Mouse (Mus musculus): Measurements from ENCODE around the gene Lrrc32.

The Lrrc32 gene

DNA sequence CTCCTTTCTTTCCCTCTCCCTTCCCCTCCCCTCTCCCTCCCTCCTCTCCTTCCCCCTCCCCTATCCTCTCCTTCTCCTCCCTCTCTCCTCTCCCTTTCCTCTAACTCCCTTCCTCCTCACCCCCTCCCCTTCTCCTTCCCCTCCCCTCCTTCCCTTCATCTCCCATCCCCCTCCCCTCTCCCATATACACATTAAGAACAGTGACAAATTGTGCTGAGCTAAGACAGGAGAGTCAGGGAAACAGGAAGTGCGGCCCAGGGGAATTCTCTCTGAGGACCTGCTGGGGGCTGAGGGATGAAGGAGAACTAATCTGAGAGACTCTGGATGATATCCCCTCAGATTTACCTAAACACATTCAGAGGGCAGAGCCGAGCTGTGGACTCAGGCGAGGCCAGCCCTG lies 16.6 kb downstream of the Lrrc32 start:
- in situ Hi-C loops (cut with MboI, MseI), result no loop called here

- in situ Hi-C loops (cut with MboI, MseI), result no loop called here
These were observed 22.2 kb downstream of the Lrrc32 start for GRCm38 (mm10) chr7:98510961-98511958.

DNA sequence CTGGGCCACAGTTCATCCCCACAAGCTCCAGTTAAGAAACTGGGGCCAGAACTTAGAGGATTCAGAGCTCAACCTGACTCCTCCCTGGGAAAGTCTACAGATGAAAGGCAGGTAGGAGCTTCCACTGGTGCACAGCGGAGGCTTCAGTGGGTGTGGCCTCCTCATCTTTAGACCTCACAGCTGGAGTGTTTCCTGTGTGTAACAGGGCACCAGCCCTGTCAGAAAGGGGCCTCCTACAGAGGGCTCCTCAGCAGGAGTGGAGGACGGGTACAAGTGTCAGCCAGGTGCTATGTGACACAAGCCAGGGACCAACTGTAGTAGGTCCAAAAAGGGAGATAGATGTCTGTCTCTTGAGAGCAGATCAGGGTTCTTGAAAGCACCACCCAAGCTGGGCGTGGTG lies 24.2 kb downstream of the Lrrc32 start:
- in situ Hi-C loops (cut with MboI, MseI), result no loop called here

DNA sequence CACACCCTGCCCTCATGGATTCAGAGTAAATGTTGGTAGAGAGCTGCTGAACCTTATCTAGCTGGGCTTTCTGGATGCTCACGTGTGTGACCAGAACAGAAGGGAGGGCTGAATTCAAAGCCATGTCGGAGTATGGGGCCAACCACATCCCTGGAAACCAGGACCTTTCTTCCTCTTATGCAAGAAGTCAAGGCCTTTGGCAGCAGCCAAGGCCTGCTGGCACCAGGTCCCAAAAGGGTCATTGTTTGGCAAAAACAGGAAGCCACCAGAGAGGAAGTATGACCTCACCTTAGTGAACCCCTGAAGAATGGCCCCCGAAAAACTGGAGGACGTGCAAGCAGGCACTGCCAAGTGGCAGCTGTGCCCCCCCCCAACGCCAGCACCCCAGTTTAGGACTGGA lies 33.5 kb downstream of the Lrrc32 start:
- in situ Hi-C loops (cut with MboI, MseI), result no loop called here

GRCm38 (mm10) chr7:98523070-98523812 lies 34.2 kb downstream of the Lrrc32 start:
- in situ Hi-C loops (cut with MboI, MseI), result no loop called here

DNA sequence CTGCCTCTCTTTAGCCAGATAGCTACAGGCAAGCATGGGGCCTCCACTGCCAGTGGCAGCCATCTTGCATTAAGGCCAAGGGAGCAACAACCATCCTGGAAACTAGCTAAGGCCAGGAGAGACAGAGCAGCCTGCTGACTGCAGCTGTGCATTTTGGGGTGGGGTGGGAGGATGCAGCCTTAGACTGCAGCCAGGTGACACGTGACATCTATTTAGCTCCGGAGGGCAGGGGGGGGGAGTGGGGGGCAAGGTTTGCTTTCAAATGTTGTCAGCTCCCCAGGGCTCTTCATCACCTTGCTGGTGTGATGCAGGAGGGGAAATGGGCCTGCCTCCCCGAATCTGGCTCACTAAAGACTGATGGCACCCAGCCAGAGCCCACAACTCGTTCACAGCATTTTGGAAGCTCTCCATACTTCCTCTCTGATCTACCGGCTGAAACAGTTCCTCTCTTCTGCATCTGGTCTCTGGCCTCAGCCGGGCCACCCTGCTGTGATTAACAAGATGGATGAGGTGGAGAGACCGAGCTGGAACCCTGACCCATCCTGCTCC lies 34.8 kb downstream of the Lrrc32 start:
- in situ Hi-C loops (cut with MboI, MseI), result no loop called here

- in situ Hi-C loops (cut with MboI, MseI), result no loop called here
These were observed 35.3 kb downstream of the Lrrc32 start for GRCm38 (mm10) chr7:98524401-98524800.

DNA sequence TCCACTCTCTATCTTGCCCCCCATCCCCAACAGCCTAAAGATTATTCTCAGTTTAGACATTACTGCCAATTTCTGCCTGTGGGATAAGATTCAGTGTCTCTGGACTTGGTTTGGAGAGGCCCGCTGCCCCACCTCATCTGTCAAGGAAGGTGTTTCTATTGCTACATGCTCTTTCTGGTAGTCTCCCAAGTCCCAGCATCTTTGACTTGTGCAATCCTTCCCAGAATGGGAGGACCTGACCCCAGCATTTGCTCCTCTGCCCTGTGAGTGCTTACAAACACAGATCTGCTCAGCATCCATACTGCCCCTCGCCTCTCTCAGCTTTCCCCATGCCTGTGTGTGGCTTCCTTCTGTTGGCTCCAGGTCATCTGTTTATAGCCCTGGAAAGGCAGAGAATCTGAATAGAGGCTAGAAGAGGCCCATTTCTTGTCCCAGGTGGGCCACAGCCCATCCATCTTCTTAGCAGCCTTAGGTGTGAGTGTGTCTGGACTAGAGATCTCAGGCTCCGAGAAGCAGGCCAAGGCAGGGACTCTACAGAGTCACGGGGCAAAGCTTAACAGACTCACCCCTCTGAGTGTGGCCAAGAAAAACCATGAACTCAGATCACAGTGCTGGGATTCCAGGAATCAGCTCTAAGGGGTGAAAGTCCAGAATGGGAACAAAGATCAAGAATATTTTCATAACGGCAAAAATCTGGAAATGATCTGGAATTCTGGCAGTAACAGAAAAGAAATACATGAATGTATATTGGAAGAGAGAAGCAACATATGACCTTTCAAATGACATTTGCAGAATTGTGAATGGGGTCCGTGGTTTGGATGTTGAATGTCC lies 36.0 kb downstream of the Lrrc32 start:
- in situ Hi-C loops (cut with MboI, MseI), result no loop called here

- in situ Hi-C loops (cut with MboI, MseI), result no loop called here
These were observed 38.0 kb downstream of the Lrrc32 start for GRCm38 (mm10) chr7:98527085-98527484.

DNA sequence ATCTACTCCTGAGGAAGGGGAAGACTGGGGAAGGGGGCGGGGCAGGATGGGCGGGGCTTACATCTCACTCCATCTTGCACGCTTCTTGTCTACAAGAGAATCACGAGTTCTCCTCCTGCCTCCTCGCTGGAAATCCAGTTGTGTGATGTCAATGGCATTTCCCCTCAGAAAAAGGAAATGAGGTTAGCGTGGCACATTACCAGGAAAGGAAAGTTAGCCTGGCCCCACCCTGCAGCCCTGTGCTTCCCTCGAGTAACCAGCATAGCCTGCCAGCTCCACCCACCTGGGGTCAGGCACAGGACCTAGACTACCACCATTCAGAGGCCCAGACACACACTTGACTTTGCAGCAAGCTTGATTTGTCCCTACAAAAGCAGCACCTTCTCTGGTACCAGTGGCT lies 42.5 kb downstream of the Lrrc32 start:
- in situ Hi-C loops (cut with MboI, MseI), result no loop called here

DNA sequence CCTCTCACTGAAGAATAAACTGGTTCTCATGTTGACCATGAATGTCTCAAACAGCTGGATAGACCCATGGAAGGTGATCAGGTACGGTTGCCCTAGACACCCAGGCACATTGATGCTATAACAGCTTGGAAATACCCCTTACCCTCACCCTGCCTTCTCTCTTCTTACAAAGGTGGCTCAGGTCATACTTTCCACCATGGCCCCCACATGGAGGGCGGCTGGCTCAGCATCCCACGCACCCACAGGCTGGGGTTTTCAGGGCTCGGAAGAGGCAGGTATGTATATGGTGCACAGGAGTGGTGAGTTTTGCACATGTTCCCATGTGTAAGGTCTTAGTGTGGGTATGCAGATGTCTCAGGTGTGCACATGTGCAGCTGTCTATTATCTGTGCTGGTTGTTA lies 43.9 kb downstream of the Lrrc32 start:
- in situ Hi-C loops (cut with MboI, MseI), result no loop called here

DNA sequence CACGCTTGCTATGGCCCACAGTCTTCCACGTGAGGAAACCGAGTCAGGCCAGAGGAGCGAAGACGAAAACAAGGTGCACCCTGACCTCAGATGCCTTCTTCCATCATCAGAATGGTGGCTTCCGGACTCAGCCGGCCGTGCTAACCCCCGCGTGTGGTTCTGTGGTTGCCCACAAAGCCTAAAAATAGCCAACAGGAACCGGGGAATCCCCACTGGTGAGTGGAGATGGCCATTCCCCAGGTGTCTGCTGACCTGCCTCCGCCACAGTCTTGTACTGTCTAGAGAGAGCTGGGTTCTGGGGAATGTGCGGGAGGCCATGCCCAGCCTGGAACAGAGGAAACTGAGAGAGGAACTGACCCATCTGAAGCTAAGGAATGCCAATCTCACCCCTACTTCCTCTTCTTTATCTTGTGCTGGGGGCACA lies 45.4 kb downstream of the Lrrc32 start:
- in situ Hi-C loops (cut with MboI, MseI), result no loop called here

DNA sequence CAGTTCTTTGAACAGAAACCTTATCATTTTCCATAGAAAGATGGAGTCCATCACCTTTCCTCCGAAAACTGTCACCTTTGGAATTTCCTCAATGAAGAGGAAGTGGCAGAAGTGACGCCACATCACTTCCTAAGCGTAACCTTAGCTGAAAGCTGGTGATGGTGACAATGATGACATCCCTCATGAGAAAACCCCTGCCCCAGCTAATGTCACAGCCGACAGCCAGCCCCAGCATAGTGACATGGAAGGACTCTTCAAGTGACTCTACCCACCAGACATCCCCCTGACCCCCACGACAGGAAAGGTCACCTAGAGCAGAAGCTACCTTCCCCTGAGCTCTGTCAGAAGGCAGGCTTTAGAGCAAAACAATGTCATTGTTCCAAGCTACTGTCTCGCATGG lies 46.1 kb downstream of the Lrrc32 start:
- in situ Hi-C loops (cut with MboI, MseI), result no loop called here

DNA sequence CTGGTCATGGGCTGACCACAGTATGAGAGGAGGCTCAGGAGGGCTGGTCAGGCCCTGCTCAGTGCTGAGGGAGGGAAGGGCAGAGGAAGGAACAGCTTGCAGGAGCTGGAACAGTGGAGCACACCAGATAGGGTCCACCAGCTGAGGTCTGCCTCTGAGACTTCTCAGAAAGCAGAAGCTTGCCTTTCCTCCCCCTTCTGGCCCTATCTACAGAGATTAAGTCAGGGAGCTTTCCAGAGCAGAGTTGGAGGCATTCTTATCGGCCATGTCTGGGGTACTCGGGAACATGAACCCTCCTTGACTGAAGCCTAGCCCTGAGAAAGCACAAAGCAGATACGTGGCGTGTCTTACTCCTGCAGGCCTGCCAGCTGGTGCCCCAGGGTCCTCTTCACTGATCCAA lies 46.8 kb downstream of the Lrrc32 start:
- in situ Hi-C loops (cut with MboI, MseI), result no loop called here

- in situ Hi-C loops (cut with MboI, MseI), result no loop called here
These were observed 48.3 kb downstream of the Lrrc32 start for GRCm38 (mm10) chr7:98537210-98537966.

GRCm38 (mm10) chr7:98537967-98538573 lies 49.0 kb downstream of the Lrrc32 start:
- in situ Hi-C loops (cut with MboI, MseI), result no loop called here

GRCm38 (mm10) chr7:98540879-98541278 lies 51.8 kb downstream of the Lrrc32 start:
- in situ Hi-C loops (cut with MboI, MseI), result no loop called here

DNA sequence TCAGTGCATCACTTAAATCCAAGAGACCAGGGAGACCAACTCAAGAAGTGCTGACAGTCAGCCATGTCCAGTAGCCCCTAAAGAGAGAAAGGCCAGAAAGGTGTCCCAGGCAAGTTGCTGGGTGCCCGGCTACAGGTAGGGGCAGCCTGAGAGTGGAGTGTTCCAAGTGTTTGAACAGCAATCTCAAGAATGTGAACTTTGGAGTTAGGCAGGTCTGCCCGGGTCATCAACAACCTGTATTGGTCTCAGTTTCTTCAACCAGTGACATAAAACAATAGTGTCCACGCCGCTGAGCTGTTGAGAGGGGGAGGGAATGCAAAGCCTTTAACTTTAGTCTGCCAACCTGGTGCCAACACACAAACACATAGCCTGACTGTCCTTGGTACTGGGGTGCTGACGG lies 52.5 kb downstream of the Lrrc32 start:
- in situ Hi-C loops (cut with MboI, MseI), result no loop called here

DNA sequence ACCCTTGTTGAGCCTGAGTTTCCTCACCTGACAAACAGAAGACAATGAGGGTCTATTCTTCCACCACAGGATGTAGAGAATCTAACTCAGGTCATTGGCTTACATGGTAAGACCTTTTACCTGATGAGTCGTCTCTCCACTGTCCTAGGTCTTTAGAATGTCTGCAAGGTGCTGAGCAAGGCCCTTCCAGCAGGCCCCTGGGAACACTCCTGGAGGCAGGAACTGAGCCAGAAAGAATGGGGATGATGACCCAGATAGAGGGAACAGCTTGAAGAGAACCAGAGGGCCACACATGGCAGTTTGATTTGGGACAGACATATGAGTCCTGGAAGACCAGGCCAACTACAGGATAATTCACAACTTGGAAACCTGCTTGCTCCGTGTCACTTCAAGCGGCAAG lies 53.2 kb downstream of the Lrrc32 start:
- in situ Hi-C loops (cut with MboI, MseI), result no loop called here

DNA sequence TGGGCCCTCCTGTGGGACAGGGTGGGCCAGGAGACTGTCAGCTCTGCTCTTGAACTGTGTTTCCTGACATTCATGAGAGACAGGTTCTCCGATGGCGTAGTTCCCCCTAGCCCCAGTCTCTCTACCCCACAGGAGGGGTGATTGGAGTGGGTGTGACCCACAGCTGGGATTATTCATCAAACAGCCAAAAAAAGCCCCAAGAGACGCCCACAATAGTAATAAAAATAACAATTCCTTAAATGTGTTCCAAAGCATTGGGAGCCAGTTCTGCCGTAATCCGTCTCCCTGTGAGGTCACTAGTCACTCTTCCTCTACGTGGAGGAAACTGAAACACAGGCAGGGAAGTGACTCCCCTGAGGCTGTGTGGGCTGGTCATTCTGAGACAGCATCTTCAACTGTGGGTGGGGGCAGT lies 53.7 kb downstream of the Lrrc32 start:
- in situ Hi-C loops (cut with MboI, MseI), result no loop called here

Measured in regulatory T cell (primary cell).